Comparison of ENCODE assay signal across 11 mouse cellular contexts in the genomic region with DNA sequence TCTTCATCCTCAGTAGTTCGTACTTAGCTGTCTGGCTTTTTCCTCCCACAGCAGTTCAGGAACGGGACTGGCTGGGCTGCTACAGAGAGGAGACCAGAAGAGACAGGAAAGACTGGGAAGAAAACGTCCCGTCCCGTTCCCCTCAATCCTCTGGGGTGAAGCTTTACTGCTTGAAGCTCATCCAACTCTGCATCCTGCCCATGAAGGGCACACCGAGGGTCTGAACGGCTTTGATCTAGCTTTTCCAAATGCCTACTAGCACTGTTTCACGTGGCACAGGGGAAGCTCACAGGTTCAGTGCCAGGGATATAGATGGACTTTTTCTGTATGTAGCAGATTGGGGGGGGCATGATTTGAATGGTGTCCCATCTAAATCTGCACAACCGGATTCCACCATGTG. TPM values are rescaled to one million over a fixed set of nuclear protein-coding genes. Genes with fewer than 3 reads are reported as not detected.
DNase-seq lines count a peak whose midpoint lies in the region; ATAC-seq and TF ChIP-seq lines count a peak whose summit lies in the region.
"Had no signal": no experiment of that assay in that cellular context is flagged by ENCODE, and none has a peak within 500 bp of the region (broad histone marks: within the 10 kb centered on the region; RNA-seq: fewer than 3 reads in every experiment).

No protein-coding gene starts in this region.

- H3K4me1 ChIP-seq in lung, postnatal 0 days (ENCODE audit: insufficient read depth, low read depth, low read length) = no peaks in the 10 kb centered on the region
- peaks cover 27% of the 10 kb centered on the region for H3K4me1 ChIP-seq in limb, embryonic 12.5 days (replicated peaks)
- peaks cover 11% of the 10 kb centered on the region for H3K4me1 ChIP-seq in stomach, embryonic 15.5 days

- TF ChIP-seq CTCF in lung, postnatal 0 days (IDR thresholded peaks at IDR 0.05) = no peak

- WGBS in lung, postnatal 0 days = 26% methylated on average over 9 of the region's 9 CpGs
- WGBS in limb, embryonic 12.5 days = 28% methylated on average over 9 of the region's 9 CpGs
- 37% methylated on average over 9 of the region's 9 CpGs for WGBS in stomach, embryonic 15.5 days

- H3K9ac ChIP-seq in lung, postnatal 0 days (replicated peaks; ENCODE audit: low read depth) = no peak overlapping the region
- H3K9ac ChIP-seq in limb, embryonic 12.5 days (replicated peaks) = no peak overlapping the region
- no peak overlapping the region for H3K9ac ChIP-seq in stomach, embryonic 15.5 days

- intact Hi-C loops in heart, postnatal 36 days (cut with DNase I) = loop anchor here (1.0 to 5.0 kb wide), 4 partner anchors 232 to 689 kb away; no protein-coding TSS in a partner anchor

- ATAC-seq in lung, postnatal 0 days = peak; percentile 12; the same call in 1 of the 2 replicates
- ATAC-seq in limb, embryonic 12.5 days (ENCODE audit: insufficient number of reproducible peaks, insufficient read depth, low FRiP score, low TSS enrichment, low read depth) = no peak
- ATAC-seq in stomach, embryonic 15.5 days (ENCODE audit: insufficient read depth, low FRiP score, low read depth) = no peak

- no peak overlapping the region for H3K27ac ChIP-seq in lung, postnatal 0 days (ENCODE audit: low read length)
- H3K27ac ChIP-seq in limb, embryonic 12.5 days = 0 out of 2 replicates have a peak overlapping the region, but pooled peaks have one; percentile 29
- no peak overlapping the region for H3K27ac ChIP-seq in stomach, embryonic 15.5 days

- DNase-seq in heart, adult 11 months = peak; percentile 51
- DNase-seq in heart, postnatal 36 days = no peak
- peak; percentile 13 for DNase-seq in lung, postnatal 0 days (ENCODE audit: low spot score)
- DNase-seq in lung, postnatal 4 days = no peak
- no peak for DNase-seq in c-Kit-positive CD71-positive TER-119-positive erythroid progenitor cells, embryonic 14.5 days (ENCODE audit: low spot score)
- DNase-seq in cerebellum, postnatal 10 days = no peak
- DNase-seq: cerebellum, adult 2 months; lung, postnatal 14 days had no signal

- TF ChIP-seq EP300 in lung, postnatal 0 days (IDR thresholded peaks at IDR 0.05) = no peak

- 0 out of 2 replicates have a peak, but pooled peaks cover 3% of the 10 kb centered on the region for H3K27me3 ChIP-seq in lung, postnatal 0 days (replicated peaks; ENCODE audit: insufficient read depth, low read length)
- H3K27me3 ChIP-seq in limb, embryonic 12.5 days = peaks cover 17% of the 10 kb centered on the region
- H3K27me3 ChIP-seq in stomach, embryonic 15.5 days (replicated peaks) = no peaks in the 10 kb centered on the region

- H3K4me3 ChIP-seq in lung, postnatal 0 days (ENCODE audit: low read depth, low read length) = no peak overlapping the region
- peak overlapping the region; percentile 36; the same call in 1 of the 2 replicates for H3K4me3 ChIP-seq in limb, embryonic 12.5 days (replicated peaks)
- no peak overlapping the region; the same call in 1 of the 2 replicates for H3K4me3 ChIP-seq in stomach, embryonic 15.5 days (replicated peaks)

- H3K36me3 ChIP-seq in lung, postnatal 0 days (ENCODE audit: insufficient read depth, low read length) = no peaks in the 10 kb centered on the region
- no peaks in the 10 kb centered on the region for H3K36me3 ChIP-seq in limb, embryonic 12.5 days
- no peaks in the 10 kb centered on the region for H3K36me3 ChIP-seq in stomach, embryonic 15.5 days

- no peaks in the 10 kb centered on the region for H3K9me3 ChIP-seq in lung, postnatal 0 days (ENCODE audit: low read length)
- H3K9me3 ChIP-seq in limb, embryonic 12.5 days = no peaks in the 10 kb centered on the region
- H3K9me3 ChIP-seq in stomach, embryonic 15.5 days = no peaks in the 10 kb centered on the region

- peak overlapping the region; percentile 87 for H3K4me2 ChIP-seq in lung, postnatal 0 days (replicated peaks; ENCODE audit: low read depth, low read length)
- peak overlapping the region; percentile 71 for H3K4me2 ChIP-seq in limb, embryonic 12.5 days
- peak overlapping the region; percentile 81 for H3K4me2 ChIP-seq in stomach, embryonic 15.5 days

RNA-seq across cellular contexts. Expression of a gene that starts 16.0 kb away (rescaled TPM):
- 1 to 10 TPM; 1.0 to 1.8 TPM for total RNA-seq in heart, postnatal 36 days (2021)
- 8.0 and 8.8 TPM in 2 replicates for polyA plus RNA-seq in lung, postnatal 0 days (2015; fragmentation: Nextera tagmentation; extraction: Ambion mirVana)
- polyA plus RNA-seq in limb, embryonic 12.5 days (2016; fragmentation: Nextera tagmentation; extraction: Ambion mirVana) = 14.5 and 15.4 TPM in 2 replicates
- polyA plus RNA-seq in stomach, embryonic 15.5 days (2015; fragmentation: Nextera tagmentation; extraction: Ambion mirVana) = 16.0 and 18.0 TPM in 2 replicates

RNA-seq across cellular contexts. Expression of a gene that starts 43.2 kb away (rescaled TPM):
- total RNA-seq in heart, postnatal 36 days (2021) = 1 to 10 TPM; 4.6 to 4.7 TPM
- 3.8 and 4.3 TPM in 2 replicates for polyA plus RNA-seq in lung, postnatal 0 days (2015; fragmentation: Nextera tagmentation; extraction: Ambion mirVana)
- 1.2 and 1.4 TPM in 2 replicates for polyA plus RNA-seq in limb, embryonic 12.5 days (2016; fragmentation: Nextera tagmentation; extraction: Ambion mirVana)
- 4.1 TPM in 2 replicates for polyA plus RNA-seq in stomach, embryonic 15.5 days (2015; fragmentation: Nextera tagmentation; extraction: Ambion mirVana)
- total RNA-seq: hematopoietic stem cell, adult 5-6 weeks had no signal

Comparison
In these comparisons a context has a peak if more than half of its experiments do, and no peak if none do; other contexts are left out.
1. DNase-seq: peak in heart, adult 11 months (single experiment) and lung, postnatal 0 days (single experiment); none in heart, postnatal 36 days (0 of 2), lung, postnatal 4 days (0 of 2), c-Kit-positive CD71-positive TER-119-positive erythroid progenitor cells, embryonic 14.5 days (single experiment) and cerebellum, postnatal 10 days (0 of 2).
2. Peak in every context shown above with its lines, with median percentiles within 50 percentile points of each other: H3K4me2 ChIP-seq.